Mouse (Mus musculus) limb, embryonic 15.5 days (tissue): ENCODE data around the gene Kdm7a. TPM values are rescaled to one million over a fixed set of nuclear protein-coding genes. Genes with fewer than 3 reads are reported as not detected.
A peak's percentile ranks its signal among the peaks of the same experiment; 100 is the strongest.

Source experiments
- ATAC-seq: fragments of 200-750 bp; cut with Nextera tagmentation; 2 replicates; pipeline ENCODE4 v1.8.0; 2017; ENCODE audit warnings: low read depth, moderate TSS enrichment; ENCODE audit not compliant: insufficient number of reproducible peaks, low FRiP score, low TSS enrichment
- H3K27ac ChIP-seq: fragments of 300-500 bp; sonication (generic); 2 replicates; pipeline ENCODE4 v1.5.1; 2015; ENCODE audit warnings: moderate library complexity, mild to moderate bottlenecking, inconsistent platforms
- H3K27me3 ChIP-seq: fragments of 300-500 bp; sonication (generic); 2 replicates; pipeline ENCODE4 v1.6.1; 2015; ENCODE audit warnings: inconsistent platforms
- H3K36me3 ChIP-seq: fragments of 300-500 bp; sonication (generic); 2 replicates; pipeline ENCODE4 v1.6.1; 2015; ENCODE audit warnings: inconsistent platforms
- H3K4me1 ChIP-seq: fragments of 300-500 bp; sonication (generic); 2 replicates; pipeline ENCODE4 v1.6.1; 2015; ENCODE audit warnings: inconsistent platforms
- H3K4me2 ChIP-seq: fragments of 300-500 bp; sonication (generic); 2 replicates; pipeline ENCODE4 v1.6.1; 2015; ENCODE audit warnings: mild to moderate bottlenecking, inconsistent platforms
- H3K4me3 ChIP-seq: fragments of 300-500 bp; sonication (generic); 2 replicates; pipeline ENCODE4 v1.5.1; 2015; ENCODE audit warnings: mild to moderate bottlenecking, inconsistent platforms
- H3K9ac ChIP-seq: fragments of 300-500 bp; sonication (generic); 2 replicates; pipeline ENCODE4 v1.6.1; 2015; ENCODE audit warnings: inconsistent platforms
- H3K9me3 ChIP-seq: fragments of 300-500 bp; sonication (generic); 2 replicates; pipeline ENCODE4 v1.6.1; 2016; ENCODE audit warnings: inconsistent platforms
- WGBS: fragments of 180-500 bp; shearing (Covaris S2); methylation state at CpG from one replicate; pipeline ENCODE4 v1.1.7; 2015; 5-methylcytosine and 5-hydroxymethylcytosine counted together
- polyA plus RNA-seq: library from polyadenylated mRNA; unstranded; fragments of >200 nt; fragmentation: Nextera tagmentation; extraction: Ambion mirVana; gene quantifications from 2 replicates; pipeline ENCODE4 v1.2.1, GENCODE M21; 2015

The Kdm7a gene
- 6.1 and 7.1 TPM in 2 replicates for polyA plus RNA-seq

DNA sequence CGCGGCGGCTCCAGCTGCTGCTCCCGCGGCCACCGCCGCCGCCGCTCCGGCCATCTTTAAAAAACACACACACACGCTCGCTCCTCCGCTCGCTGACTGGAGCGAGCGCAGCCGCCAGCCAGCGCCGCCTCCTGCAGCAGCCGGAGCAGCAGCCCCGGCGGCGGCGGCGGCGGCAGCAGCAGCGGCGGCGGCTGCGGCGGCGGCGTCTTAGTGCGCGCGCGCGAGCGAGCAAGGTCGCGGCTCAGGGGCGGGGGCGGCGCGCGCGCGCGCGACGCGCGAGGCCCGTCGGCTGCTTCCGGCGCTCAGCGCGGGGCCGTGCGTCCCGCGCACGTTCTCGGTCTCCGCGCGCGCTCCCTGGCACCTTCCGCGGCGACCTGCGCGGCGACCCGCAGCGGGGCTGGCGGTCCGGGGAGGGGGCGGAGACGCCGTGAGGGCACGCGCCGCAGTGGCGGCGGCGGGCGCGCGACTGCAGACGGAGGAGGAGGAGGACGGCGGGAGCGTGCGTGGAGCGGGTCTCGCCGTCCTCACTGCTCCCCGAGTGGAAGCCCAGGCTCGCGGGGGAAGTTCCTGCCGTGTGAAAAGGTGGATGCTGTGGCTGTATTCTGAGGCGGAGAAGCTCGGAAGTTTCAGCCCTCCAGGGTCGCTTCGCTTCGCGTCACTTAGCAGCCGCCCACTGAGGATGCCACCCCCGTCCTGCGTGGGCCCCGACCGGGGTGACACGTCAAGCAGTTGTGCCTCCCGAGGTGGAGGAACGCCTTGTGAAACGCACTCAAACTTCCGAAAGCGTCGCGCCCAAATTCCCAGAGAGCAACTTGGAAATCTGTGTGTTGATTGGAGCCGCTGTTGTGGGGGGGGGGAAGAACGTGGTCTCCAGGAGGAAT lies at the start of gene Kdm7a:
TSS of gene Kdm7a (minus strand) at position 209 of the 881 bp plus-strand sequence.
- peak; percentile 84 for ATAC-seq
- H3K27me3 ChIP-seq, result no peaks in the 10 kb centered on the region
- H3K36me3 ChIP-seq, result no peaks in the 10 kb centered on the region
- peak within 1 kb of the TSS; percentile 74 for H3K4me2 ChIP-seq
- under 1% methylated on average over 104 of the region's 124 CpGs for WGBS
- H3K9me3 ChIP-seq, result no peaks in the 10 kb centered on the region
- H3K27ac ChIP-seq, result peak within 1 kb of the TSS; percentile 97
- H3K4me1 ChIP-seq, result peaks cover 5% of the 10 kb centered on the region; the same call in 1 of the 2 replicates
- H3K9ac ChIP-seq, result peak within 1 kb of the TSS; percentile 91
- peak within 1 kb of the TSS; percentile 97 for H3K4me3 ChIP-seq

DNA sequence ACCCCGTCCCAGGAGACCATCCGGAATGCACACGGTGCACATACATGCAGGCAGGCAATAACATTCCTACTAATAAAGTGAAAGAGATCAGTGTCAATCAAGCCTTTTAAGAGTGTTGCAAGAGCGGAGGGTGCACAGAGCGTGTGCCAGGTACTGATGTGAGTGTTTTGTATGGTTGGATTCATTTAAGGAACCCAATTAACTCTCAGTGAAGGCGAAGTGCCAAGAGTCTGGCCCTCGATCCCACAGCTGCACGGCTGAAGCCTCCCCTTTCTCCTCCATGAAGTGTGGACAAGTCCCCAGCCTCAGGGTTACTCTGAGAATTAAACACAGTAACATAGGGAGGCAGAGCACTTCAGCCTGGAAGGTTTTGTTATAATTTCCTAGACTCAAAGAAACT lies 48.7 kb upstream of the Kdm7a start:
- no peak for ATAC-seq
- H3K4me3 ChIP-seq, result no peak overlapping the region
- H3K27me3 ChIP-seq, result peaks cover 5% of the 10 kb centered on the region; the same call in 1 of the 2 replicates
- no peak overlapping the region for H3K4me2 ChIP-seq
- H3K9ac ChIP-seq, result no peak overlapping the region
- H3K36me3 ChIP-seq, result no peaks in the 10 kb centered on the region
- WGBS, result 37% methylated on average over 8 of the region's 8 CpGs
- H3K4me1 ChIP-seq, result peaks cover 33% of the 10 kb centered on the region
- H3K9me3 ChIP-seq, result no peaks in the 10 kb centered on the region
- peak overlapping the region; percentile 85; the same call in 1 of the 2 replicates for H3K27ac ChIP-seq

DNA sequence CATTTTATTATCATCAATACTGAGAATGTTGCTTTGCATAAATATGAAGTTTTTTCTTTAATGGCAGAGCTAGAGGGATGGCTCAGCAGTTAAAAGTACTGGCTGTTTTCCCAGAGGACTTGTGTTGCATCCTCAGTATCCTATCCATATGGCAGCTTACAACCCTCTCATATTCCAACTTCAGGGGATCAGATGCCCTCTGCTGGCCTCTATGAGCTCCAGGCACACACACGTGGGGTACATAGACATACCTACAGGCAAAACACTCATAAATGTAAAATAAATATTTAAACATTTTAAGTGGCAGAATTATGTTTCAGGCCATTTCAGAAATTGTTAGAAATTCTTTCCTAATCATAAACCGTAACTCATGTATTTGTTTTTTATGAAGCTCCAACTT lies 43.5 kb upstream of the Kdm7a start:
- H3K9ac ChIP-seq, result no peak overlapping the region
- H3K27ac ChIP-seq, result no peak overlapping the region
- H3K4me3 ChIP-seq, result no peak overlapping the region
- H3K4me1 ChIP-seq, result peaks cover 5% of the 10 kb centered on the region; the same call in 1 of the 2 replicates
- no peak overlapping the region for H3K4me2 ChIP-seq
- H3K9me3 ChIP-seq, result no peaks in the 10 kb centered on the region
- no peaks in the 10 kb centered on the region for H3K36me3 ChIP-seq
- no peaks in the 10 kb centered on the region for H3K27me3 ChIP-seq
- WGBS, result 84% methylated on average over 2 of the region's 2 CpGs
- no peak for ATAC-seq

DNA sequence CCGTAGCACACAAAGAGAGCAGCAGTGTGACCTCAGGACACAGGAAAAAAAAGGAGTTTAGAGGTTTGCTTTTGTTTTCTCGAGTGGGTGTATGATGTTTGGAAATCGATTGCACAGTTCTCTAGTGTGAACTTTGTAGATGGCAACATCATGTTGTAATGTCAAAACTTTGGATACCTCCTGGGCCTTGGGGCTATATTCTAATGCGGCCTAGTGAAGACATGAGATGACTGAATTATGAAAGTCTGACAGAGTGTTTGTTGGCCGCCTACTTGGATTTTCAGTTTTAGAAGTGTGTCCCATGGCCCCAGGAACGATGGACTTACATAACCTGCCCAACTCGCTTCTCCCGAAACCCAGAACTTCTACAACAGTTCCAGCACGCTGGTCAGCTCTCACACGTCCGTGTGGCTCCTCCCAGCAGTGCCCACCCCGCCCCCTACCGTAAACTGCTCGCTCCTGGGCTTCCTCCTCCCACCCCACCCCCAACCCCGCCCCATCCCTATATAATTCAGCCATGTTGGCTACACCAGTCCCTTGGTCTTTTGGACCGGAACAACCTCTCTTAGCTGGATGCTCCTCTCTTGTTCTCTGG lies 42.7 kb upstream of the Kdm7a start:
- no peak for ATAC-seq
- no peaks in the 10 kb centered on the region for H3K27me3 ChIP-seq
- no peak overlapping the region for H3K9ac ChIP-seq
- 46% methylated on average over 16 of the region's 16 CpGs for WGBS
- no peaks in the 10 kb centered on the region for H3K9me3 ChIP-seq
- no peak overlapping the region for H3K27ac ChIP-seq
- H3K4me1 ChIP-seq, result peaks cover 1% of the 10 kb centered on the region; the same call in 1 of the 2 replicates
- H3K36me3 ChIP-seq, result no peaks in the 10 kb centered on the region
- no peak overlapping the region for H3K4me2 ChIP-seq
- no peak overlapping the region for H3K4me3 ChIP-seq

DNA sequence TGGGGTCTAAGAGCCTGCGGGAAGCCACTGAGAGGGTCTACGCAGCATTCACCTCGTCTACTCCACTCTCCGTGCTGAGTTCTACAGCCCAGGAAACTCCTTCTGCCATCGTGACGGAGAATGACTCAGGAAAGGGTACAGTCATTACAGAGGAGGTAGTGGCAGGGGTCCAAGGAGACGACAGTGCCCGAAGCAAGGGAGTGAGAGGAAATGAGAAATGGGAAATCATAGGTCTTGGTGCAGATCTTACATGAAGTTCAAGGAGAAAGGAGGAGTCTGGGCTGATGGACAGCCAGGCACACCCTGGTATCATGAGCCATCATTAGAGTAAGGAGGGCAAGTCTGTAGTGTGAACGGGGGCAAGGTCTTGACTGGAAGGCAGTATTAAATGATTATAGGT lies 37.5 kb upstream of the Kdm7a start:
- peaks cover 30% of the 10 kb centered on the region for H3K4me1 ChIP-seq
- no peak overlapping the region for H3K9ac ChIP-seq
- WGBS, result 28% methylated on average over 9 of the region's 9 CpGs
- H3K4me2 ChIP-seq, result peak overlapping the region; percentile 12; the same call in 1 of the 2 replicates
- H3K4me3 ChIP-seq, result no peak overlapping the region
- no peaks in the 10 kb centered on the region for H3K36me3 ChIP-seq
- no peak for ATAC-seq
- peak overlapping the region; percentile 89 for H3K27ac ChIP-seq
- no peaks in the 10 kb centered on the region for H3K9me3 ChIP-seq
- no peaks in the 10 kb centered on the region for H3K27me3 ChIP-seq

DNA sequence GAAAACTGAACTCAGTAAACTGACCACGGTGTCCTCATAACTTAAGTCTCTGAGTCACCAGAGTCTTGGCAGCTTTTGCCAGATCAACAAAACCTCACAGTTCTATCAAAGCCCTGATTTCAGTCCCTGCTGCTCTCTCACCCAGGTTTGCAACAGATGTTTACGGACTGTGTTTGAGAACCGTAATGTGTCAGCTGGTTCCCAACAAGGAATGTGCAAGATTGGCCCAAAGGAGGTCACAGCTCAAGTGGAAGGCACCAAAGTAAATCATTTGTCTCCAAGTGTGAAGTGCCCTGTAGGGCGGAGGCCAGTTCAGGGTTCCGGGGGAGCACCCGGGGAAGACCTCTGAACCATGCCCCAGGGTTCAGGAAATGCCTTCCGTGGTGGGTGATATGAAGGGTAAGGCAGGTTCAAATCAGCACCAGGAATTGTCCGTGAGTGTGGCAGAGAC lies 36.9 kb upstream of the Kdm7a start:
- 31% methylated on average over 8 of the region's 8 CpGs for WGBS

DNA sequence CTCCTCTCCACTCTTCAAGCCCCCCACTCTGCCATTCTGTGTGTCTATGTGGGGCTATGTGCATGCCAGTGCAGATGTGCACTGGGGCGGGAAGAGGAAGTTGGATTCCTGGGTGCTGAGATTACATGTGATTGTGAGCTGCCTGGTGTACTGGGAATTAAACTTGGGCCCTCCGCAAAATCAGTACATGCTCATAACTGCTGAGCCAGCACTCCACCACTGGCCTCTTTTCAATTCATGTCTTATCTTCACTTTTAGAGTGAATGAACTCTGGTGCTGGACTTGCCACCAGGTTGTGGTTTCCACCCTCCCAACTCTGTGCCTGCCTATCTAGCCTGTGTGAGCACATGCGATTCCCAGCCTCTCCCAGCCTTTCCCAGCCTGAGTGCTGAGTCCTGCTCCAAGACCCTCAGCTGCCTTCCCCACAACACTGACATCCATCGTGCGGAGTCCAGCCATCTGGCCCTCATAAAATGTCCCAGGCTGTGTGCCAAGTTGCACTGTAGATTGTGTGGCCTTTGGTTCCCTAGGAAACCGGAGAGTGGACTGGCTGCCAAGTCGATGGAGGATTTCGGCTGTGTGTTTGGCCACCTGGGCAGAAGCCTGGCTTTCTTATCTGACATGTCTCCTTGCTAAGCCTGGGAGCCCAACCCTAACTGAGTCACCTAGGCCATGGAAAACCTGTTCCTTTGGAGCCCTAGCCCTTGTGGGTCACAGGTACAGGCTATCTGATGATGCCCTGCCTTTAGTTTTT lies 36.3 kb upstream of the Kdm7a start:
- no peak overlapping the region for H3K9ac ChIP-seq
- H3K4me1 ChIP-seq, result peaks cover 30% of the 10 kb centered on the region
- H3K27ac ChIP-seq, result peak overlapping the region; percentile 89
- no peaks in the 10 kb centered on the region for H3K9me3 ChIP-seq
- H3K4me2 ChIP-seq, result peak overlapping the region; percentile 24; the same call in 1 of the 2 replicates
- no peaks in the 10 kb centered on the region for H3K27me3 ChIP-seq
- 31% methylated on average over 8 of the region's 8 CpGs for WGBS
- H3K4me3 ChIP-seq, result no peak overlapping the region
- H3K36me3 ChIP-seq, result no peaks in the 10 kb centered on the region
- ATAC-seq, result peak; percentile 85

More for the DNA sequence above, 36.9 kb upstream of the Kdm7a start:
- H3K27me3 ChIP-seq, result no peaks in the 10 kb centered on the region
- peak overlapping the region; percentile 24; the same call in 1 of the 2 replicates for H3K4me2 ChIP-seq
- H3K9me3 ChIP-seq, result no peaks in the 10 kb centered on the region
- no peaks in the 10 kb centered on the region for H3K36me3 ChIP-seq
- H3K27ac ChIP-seq, result peak overlapping the region; percentile 89
- H3K9ac ChIP-seq, result no peak overlapping the region
- no peak overlapping the region for H3K4me3 ChIP-seq
- peaks cover 30% of the 10 kb centered on the region for H3K4me1 ChIP-seq
- peak; percentile 16; the same call in 1 of the 2 replicates for ATAC-seq

DNA sequence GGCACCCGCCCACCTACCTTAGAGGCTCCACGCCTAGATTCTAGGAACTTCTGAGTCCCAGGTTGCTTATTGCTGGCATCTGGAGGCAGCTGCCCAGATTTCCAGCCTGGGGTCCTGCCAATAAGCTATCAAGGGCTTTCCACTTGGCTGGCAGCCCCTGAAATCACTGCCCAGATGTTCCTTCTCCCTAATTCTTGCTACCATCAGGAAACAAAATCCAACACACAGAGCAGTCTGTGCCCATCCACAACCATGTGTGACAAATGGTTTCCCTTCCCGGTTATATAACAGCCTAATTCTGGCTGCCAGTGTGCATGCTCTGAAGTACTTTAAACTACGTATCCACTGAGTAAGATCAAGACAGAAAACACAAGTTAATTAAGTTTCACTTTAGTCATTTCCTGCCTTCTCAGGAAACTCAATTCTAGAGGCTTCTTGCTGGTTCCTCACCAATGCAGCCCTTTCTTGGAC lies 34.9 kb upstream of the Kdm7a start:
- H3K4me3 ChIP-seq, result no peak overlapping the region
- H3K36me3 ChIP-seq, result no peaks in the 10 kb centered on the region
- WGBS, result 47% methylated on average over 4 of the region's 4 CpGs
- H3K4me1 ChIP-seq, result peaks cover 30% of the 10 kb centered on the region
- peak overlapping the region; percentile 40 for H3K27ac ChIP-seq
- H3K9ac ChIP-seq, result no peak overlapping the region
- no peak overlapping the region for H3K4me2 ChIP-seq
- no peaks in the 10 kb centered on the region for H3K9me3 ChIP-seq
- no peak; the same call in 1 of the 2 replicates for ATAC-seq
- H3K27me3 ChIP-seq, result no peaks in the 10 kb centered on the region

DNA sequence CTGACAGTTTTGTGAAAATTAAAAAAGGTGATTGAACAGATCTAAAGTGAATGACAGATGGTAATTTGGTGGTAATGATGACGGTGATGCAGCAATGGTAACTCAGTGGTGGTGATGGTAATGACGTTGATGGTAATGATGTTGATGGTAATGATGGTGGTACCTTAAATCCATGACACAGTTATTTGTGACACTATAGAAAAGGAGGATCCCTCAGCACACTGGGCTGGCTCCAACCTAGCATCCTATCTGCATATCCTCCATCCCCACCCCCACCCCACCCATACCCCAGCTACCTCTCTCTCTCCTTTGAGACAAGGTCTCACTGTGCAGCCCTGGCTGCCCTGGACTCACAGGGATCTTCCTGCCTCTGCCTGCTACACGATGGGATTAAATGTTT lies 34.4 kb upstream of the Kdm7a start:
- Histone ChIP-seq H3K4me1 (peaks cover 30% of the 10 kb centered on the region), H3K27ac (no peak overlapping the region), H3K27me3 (no peaks in the 10 kb centered on the region), H3K9me3 (no peaks in the 10 kb centered on the region), H3K36me3 (no peaks in the 10 kb centered on the region), H3K4me2 (no peak overlapping the region), H3K9ac (no peak overlapping the region), H3K4me3 (no peak overlapping the region)
- 83% methylated on average over 3 of the region's 3 CpGs for WGBS
- ATAC-seq, result no peak

DNA sequence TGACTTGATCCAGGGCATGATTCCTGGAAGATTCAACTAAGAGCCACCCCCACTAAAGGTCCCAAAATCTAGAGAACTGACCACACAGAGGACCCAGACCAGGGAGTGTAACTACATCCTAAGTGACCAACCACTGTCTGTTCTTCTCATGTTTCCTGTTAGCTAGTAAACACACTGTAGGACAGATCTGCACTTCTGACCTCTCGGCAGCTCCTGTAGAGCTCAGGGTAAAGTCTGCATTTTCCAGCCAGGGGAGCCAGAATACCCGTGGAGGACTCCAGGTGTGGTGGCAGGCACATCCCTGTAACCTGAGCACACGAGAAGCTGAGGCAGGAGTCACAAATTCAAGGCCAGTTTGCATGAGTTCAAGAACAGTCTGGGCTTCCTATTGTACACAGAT lies 31.3 kb upstream of the Kdm7a start:
- 34% methylated on average over 3 of the region's 3 CpGs for WGBS
- H3K4me2 ChIP-seq, result no peak overlapping the region
- no peaks in the 10 kb centered on the region for H3K36me3 ChIP-seq
- H3K4me1 ChIP-seq, result peaks cover 15% of the 10 kb centered on the region
- H3K9ac ChIP-seq, result no peak overlapping the region
- H3K9me3 ChIP-seq, result no peaks in the 10 kb centered on the region
- H3K4me3 ChIP-seq, result no peak overlapping the region
- no peaks in the 10 kb centered on the region for H3K27me3 ChIP-seq
- no peak overlapping the region for H3K27ac ChIP-seq
- no peak for ATAC-seq

DNA sequence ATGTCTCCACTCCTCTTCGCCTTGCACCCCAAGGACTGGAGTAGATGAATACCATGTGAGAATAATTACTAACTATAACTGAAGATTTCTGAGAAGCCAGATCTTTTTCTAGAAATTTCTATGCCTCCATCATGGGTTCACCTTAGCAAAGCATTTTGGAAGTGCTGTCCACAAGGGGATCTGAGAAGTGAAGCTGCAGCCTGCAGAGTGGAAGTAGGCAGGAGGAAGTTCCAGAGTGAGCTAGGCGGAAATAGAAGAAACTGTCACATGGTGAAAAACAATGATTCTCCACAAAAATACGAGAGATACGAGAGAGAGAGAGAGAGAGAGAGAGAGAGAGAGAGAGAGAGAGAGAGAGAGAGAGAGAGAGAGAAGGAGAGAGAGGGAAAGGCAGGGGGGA lies 26.0 kb upstream of the Kdm7a start:
- 98% methylated on average over 4 of the region's 4 CpGs for WGBS
- Histone ChIP-seq H3K36me3 (no peaks in the 10 kb centered on the region), H3K27me3 (no peaks in the 10 kb centered on the region), H3K9me3 (no peaks in the 10 kb centered on the region), H3K4me3 (no peak overlapping the region), H3K4me1 (peaks cover 5% of the 10 kb centered on the region; the same call in 1 of the 2 replicates), H3K4me2 (no peak overlapping the region), H3K27ac (no peak overlapping the region), H3K9ac (no peak overlapping the region)
- no peak for ATAC-seq
